Mouse (Mus musculus) embryonic facial prominence, embryonic 14.5 days (tissue): ENCODE data around the gene Gm21887. TPM values are rescaled to one million over a fixed set of nuclear protein-coding genes. Genes with fewer than 3 reads are reported as not detected.
"Not testable (repeated sequence)": the region's sequence is repeated elsewhere in the genome, so short reads cannot be mapped to it uniquely, and the experiment has no call there.

Experiments used
- ATAC-seq: fragments of 200-750 bp; cut with Nextera tagmentation; 2 replicates; pipeline ENCODE4 v1.8.0; 2017; ENCODE audit warnings: low read depth, moderate number of reproducible peaks, moderate TSS enrichment
- DNase-seq: peaks from one replicate; pipeline ENCODE4 v3.0.0-alpha.2; 2015; ENCODE audit warnings: low spot score
- H3K27ac ChIP-seq: fragments of 300-500 bp; sonication (generic); replicated peaks from 2 replicates; pipeline ENCODE4 v1.5.1; 2014; ENCODE audit warnings: low read depth, mild to moderate bottlenecking, low read length, moderate library complexity
- H3K27me3 ChIP-seq: fragments of 300-500 bp; sonication (generic); replicated peaks from 2 replicates; pipeline ENCODE4 v1.6.1; 2014; ENCODE audit warnings: low read length; ENCODE audit not compliant: control insufficient read depth, insufficient read depth
- H3K36me3 ChIP-seq: fragments of 300-500 bp; sonication (generic); 2 replicates; pipeline ENCODE4 v1.6.1; 2014; ENCODE audit warnings: low read length, mixed read lengths; ENCODE audit not compliant: control insufficient read depth, insufficient read depth
- H3K4me1 ChIP-seq: fragments of 300-500 bp; sonication (generic); 2 replicates; pipeline ENCODE4 v1.6.1; 2014; ENCODE audit warnings: antibody characterized with exemption, low read length; ENCODE audit not compliant: control insufficient read depth, insufficient read depth
- H3K4me2 ChIP-seq: fragments of 300-500 bp; sonication (generic); 2 replicates; pipeline ENCODE4 v1.6.1; 2014; ENCODE audit warnings: low read depth, mild to moderate bottlenecking, low read length, moderate library complexity, mixed read lengths
- H3K4me3 ChIP-seq: fragments of 300-500 bp; sonication (generic); 2 replicates; pipeline ENCODE4 v1.5.1; 2014; ENCODE audit warnings: low read depth, mild to moderate bottlenecking, low read length
- H3K9ac ChIP-seq: fragments of 300-500 bp; sonication (generic); 2 replicates; pipeline ENCODE4 v1.6.1; 2014; ENCODE audit warnings: low read depth, mild to moderate bottlenecking, low read length, moderate library complexity, mixed read lengths
- H3K9me3 ChIP-seq: fragments of 300-500 bp; sonication (generic); 2 replicates; pipeline ENCODE4 v1.6.1; 2016; ENCODE audit warnings: low read length; ENCODE audit not compliant: control insufficient read depth
- WGBS: fragments of 180-500 bp; shearing (Covaris S2); extraction: QIAGEN DNeasy Blood & Tissue Kit; methylation state at CpG from one replicate; pipeline ENCODE4 v1.1.7; 2014; 5-methylcytosine and 5-hydroxymethylcytosine counted together
- polyA plus RNA-seq: library from polyadenylated mRNA; unstranded; fragments of >200 nt; fragmentation: Nextera tagmentation; extraction: Ambion mirVana; gene quantifications from 2 replicates; pipeline ENCODE4 v1.2.1, GENCODE M21; 2014

Gene Gm21887
- polyA plus RNA-seq, 1 experiment from 2014 or later, result 129 TPM

DNA sequence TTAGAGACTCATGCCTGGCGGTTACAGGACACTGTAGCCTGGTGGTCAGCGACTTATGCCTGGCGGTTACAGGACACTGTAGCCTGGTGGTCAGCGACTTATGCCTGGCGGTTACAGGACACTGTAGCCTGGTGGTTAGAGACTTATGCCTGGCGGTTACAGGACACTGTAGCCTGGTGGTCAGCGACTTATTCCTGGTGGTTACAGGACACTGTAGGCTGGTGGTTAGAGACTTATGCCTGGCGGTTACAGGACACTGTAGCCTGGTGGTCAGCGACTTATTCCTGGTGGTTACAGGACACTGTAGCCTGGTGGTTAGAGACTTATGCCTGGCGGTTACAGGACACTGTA lies 2.0 kb downstream of the Gm21887 start:
- DNase-seq, H3K4me2 ChIP-seq, ATAC-seq, H3K4me1 ChIP-seq, H3K9ac ChIP-seq, H3K27me3 ChIP-seq, H3K27ac ChIP-seq, H3K4me3 ChIP-seq: not testable (repeated sequence)
- peaks cover 45% of the 10 kb centered on the region for H3K9me3 ChIP-seq
- 95% methylated on average over 9 of the region's 10 CpGs for WGBS
- peaks cover 32% of the 10 kb centered on the region for H3K36me3 ChIP-seq

DNA sequence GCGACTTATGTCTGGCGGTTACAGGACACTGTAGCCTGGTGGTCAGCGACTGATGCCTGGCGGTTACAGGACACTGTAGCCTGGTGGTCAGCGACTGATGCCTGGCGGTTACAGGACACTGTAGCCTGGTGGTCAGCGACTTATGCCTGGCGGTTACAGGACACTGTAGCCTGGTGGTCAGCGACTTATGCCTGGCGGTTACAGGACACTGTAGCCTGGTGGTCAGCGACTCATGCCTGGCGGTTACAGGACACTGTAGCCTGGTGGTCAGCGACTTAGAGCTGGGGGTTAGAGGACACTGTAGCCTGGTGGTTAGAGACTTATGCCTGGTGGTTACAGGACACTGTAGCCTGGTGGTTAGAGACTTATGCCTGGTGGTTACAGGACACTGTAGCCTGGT lies 4.0 kb downstream of the Gm21887 start:
- H3K27ac ChIP-seq, H3K4me2 ChIP-seq, H3K27me3 ChIP-seq, H3K4me1 ChIP-seq, ATAC-seq, H3K4me3 ChIP-seq, H3K9ac ChIP-seq, DNase-seq: not testable (repeated sequence)
- 84% methylated on average over 13 of the region's 13 CpGs for WGBS
- H3K9me3 ChIP-seq, result peaks cover 34% of the 10 kb centered on the region
- H3K36me3 ChIP-seq, result peaks cover 43% of the 10 kb centered on the region

DNA sequence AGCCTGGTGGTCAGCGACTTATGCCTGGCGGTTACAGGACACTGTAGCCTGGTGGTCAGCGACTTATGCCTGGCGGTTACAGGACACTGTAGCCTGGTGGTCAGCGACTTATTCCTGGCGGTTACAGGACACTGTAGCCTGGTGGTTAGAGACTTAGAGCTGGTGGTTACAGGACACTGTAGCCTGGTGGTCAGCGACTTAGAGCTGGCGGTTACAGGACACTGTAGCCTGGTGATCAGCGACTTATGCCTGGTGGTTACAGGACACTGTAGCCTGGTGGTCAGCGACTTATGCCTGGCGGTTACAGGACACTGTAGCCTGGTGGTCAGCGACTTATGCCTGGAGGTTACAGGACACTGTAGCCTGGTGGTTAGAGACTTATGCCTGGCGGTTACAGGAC lies 4.6 kb downstream of the Gm21887 start:
- not testable (repeated sequence) for ATAC-seq, H3K4me2 ChIP-seq, H3K27me3 ChIP-seq, H3K27ac ChIP-seq, H3K9ac ChIP-seq, DNase-seq, H3K4me3 ChIP-seq, H3K4me1 ChIP-seq
- WGBS, result 95% methylated on average over 12 of the region's 13 CpGs
- Histone ChIP-seq H3K9me3 (peaks cover 34% of the 10 kb centered on the region), H3K36me3 (peaks cover 50% of the 10 kb centered on the region)

DNA sequence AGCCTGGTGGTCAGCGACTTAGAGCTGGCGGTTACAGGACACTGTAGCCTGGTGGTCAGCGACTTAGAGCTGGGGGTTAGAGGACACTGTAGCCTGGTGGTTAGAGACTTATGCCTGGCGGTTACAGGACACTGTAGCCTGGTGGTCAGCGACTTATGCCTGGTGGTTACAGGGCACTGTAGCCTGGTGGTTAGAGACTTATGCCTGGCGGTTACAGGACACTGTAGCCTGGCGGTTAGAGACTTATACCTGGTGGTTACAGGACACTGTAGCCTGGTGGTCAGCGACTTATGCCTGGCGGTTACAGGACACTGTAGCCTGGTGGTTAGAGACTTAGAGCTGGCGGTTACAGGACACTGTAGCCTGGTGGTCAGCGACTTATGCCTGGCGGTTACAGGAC lies 6.4 kb downstream of the Gm21887 start:
- not testable (repeated sequence) for H3K4me3 ChIP-seq, DNase-seq, ATAC-seq, H3K27ac ChIP-seq, H3K9ac ChIP-seq, H3K27me3 ChIP-seq, H3K4me2 ChIP-seq, H3K4me1 ChIP-seq
- peaks cover 33% of the 10 kb centered on the region for H3K9me3 ChIP-seq
- WGBS, result 95% methylated on average over 12 of the region's 12 CpGs
- H3K36me3 ChIP-seq, result peaks cover 55% of the 10 kb centered on the region

DNA sequence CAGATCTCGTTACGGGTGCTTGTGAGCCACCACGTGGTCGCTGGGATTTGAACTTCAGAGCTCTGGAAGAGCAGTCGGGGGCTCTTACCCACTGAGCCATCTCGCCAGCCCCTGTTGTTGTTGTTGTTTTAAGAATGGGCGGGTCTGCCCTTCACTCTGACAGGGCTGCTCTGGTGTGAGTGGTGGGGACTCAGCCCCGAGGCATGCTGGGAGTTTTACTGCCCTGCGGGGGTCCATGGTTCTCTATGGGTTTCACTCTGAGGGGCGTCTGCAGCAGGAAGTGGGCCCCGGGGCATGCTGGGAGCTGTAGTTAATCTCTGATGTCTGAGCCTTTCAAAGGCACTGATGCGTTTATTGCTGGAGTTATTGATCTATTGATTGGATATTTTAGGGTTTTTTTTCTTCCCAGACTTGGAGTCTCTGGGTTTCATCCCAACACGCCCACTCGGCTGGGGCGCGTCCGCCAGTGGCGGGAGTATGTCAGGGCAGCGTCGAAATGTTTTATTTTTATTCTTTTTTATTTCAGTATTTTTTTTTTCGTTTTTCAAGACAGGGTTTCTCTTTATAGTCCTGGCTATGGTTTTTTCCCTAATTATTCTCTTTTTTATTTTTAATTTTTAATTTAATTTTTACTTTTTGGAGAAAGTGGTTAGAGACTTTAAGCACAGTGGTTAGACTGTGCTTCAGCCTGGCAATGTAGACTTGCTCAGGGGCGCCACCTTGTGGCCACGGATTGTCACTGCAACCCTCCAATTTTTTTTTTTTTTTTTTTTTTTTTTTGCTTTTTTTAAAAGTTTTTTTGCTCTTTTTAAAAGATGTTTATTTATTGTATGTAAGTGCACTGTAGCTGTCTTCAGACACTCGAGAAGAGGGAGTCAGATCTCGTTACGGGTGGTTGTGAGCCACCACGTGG lies 8.1 kb downstream of the Gm21887 start:
- Histone ChIP-seq H3K27ac (peak overlapping the region; percentile 29; the same call in 1 of the 2 replicates), H3K9me3 (peaks cover 27% of the 10 kb centered on the region), H3K36me3 (peaks cover 57% of the 10 kb centered on the region), H3K4me3 (peak overlapping the region; percentile 14), H3K4me2 (peak overlapping the region; percentile 20; the same call in 1 of the 2 replicates)
- ATAC-seq (peak; percentile 88), DNase-seq (peak; percentile 83)
- not testable (repeated sequence) for H3K4me1 ChIP-seq, H3K27me3 ChIP-seq, H3K9ac ChIP-seq
- 48% methylated on average over 27 of the region's 27 CpGs for WGBS

DNA sequence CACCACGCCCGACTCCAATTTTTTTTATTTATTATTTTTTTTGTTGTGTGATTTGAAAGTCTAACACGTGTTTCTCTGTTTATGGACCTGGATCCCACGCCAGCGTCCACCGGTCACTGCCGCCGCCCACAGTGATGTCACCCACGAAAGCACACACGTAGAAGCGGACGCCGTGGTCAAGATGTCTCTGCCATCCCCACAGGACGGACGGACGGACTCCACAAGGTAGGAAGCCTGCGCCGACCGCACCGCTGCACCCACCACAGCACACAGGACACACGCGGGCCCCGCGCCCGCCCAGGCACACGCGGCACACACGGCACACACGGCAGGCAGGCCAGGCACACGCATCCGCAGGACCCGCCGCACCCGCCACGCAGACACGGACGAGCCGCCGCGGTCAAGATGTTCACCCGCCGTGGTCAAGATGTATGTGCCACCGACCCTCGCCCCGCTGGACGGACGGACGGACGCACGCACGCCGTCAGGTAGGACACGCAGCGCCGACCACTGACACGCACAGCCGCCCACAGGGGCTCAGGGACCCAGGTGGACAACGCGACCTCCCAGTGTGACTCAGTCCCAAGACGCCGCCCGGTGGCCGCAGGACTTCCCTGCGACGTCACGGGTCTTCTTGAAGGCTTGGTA lies 9.2 kb downstream of the Gm21887 start:
- H3K9ac ChIP-seq, H3K27ac ChIP-seq, DNase-seq, H3K27me3 ChIP-seq, H3K4me2 ChIP-seq, H3K4me3 ChIP-seq, H3K4me1 ChIP-seq: not testable (repeated sequence)
- Histone ChIP-seq H3K36me3 (peaks cover 51% of the 10 kb centered on the region), H3K9me3 (peaks cover 24% of the 10 kb centered on the region)
- 88% methylated on average over 66 of the region's 66 CpGs for WGBS
- peak; percentile 54 for ATAC-seq

DNA sequence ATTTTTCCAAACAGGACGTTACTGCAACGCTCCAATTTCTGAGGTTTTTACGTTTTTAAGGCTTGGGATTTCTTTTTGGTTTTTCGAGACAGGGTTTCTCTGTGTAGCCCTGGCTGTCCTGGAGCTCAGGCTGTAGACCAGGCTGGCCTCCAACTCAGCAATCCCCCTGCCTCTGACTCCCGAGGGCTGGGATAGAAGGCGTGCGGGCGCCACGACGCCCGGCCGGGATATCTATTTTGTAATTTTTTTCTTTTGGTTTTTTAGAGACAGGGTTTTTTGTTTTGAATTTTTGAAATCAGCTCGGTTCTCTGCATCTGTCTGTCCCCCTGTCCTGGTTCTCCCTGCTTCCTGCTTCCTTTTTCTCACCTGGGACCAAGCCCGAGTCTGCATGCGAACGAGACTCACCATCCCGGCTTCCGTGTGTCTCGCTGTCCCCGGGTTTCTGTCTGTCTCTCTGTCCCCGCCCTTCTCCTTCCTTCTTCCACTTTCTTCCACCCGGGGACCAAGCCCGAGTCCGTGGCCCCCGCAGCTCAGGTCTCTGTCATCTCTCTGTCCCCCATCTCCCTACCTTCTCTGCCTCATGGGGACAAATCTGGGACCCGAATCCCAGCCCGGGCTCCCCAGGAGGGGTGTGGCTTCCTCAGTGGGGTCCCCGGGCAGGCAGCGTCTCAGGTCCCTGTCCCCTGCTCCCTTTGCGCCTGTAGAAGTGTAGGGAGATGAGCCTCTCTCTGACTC lies 9.9 kb downstream of the Gm21887 start:
- 85% methylated on average over 30 of the region's 30 CpGs for WGBS
- ATAC-seq, result peak; percentile 50
- not testable (repeated sequence) for H3K4me1 ChIP-seq

DNA sequence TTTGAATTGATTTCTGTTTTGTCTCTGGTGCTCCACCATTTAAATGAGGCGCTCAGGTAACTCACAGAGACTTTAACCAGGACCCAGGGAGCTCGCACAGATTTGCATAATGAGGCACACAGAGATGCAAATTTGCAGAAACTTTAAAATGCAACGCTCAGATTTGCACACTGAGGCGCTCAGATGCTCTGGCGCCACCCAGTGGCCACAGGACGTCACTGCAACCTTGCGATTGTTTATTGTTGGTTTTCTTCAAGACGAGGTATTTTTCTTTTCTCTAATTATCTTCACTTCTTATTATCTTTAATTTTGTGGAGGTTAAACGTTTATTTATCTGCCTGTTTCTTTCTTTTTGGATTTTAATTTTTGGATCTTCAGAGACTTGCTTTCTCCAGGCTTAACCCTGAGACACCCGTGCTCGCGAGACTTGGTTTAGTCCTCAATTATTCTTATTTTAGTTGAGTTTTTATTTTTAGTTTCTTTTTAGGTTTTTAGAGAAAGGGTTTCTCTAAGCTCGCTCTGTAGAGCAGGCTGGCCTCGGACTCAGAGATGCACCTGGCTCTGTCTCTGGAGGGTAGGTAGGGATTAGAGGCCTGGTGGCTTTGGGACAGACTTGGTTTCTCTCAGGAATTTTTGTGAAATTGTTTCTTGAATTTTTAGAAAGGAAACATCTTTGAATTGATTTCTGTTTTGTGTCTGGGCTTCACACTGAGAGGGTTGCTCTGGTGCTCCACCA lies 10.7 kb downstream of the Gm21887 start:
- peaks cover 24% of the 10 kb centered on the region for H3K9me3 ChIP-seq
- not testable (repeated sequence) for DNase-seq, H3K4me3 ChIP-seq, H3K4me2 ChIP-seq, H3K4me1 ChIP-seq, H3K9ac ChIP-seq, H3K27me3 ChIP-seq
- H3K36me3 ChIP-seq, result peaks cover 46% of the 10 kb centered on the region
- WGBS, result 60% methylated on average over 14 of the region's 14 CpGs
- ATAC-seq, result peak; percentile 14; the same call in 1 of the 2 replicates
- H3K27ac ChIP-seq, result 0 out of 2 replicates have a peak overlapping the region, but pooled peaks have one; percentile 29

More for the DNA sequence above, 9.9 kb downstream of the Gm21887 start:
- not testable (repeated sequence) for H3K27me3 ChIP-seq, H3K4me2 ChIP-seq, H3K4me3 ChIP-seq, H3K27ac ChIP-seq, H3K9ac ChIP-seq, DNase-seq
- Histone ChIP-seq H3K36me3 (peaks cover 46% of the 10 kb centered on the region), H3K9me3 (peaks cover 24% of the 10 kb centered on the region)
